Mouse (Mus musculus) bone marrow macrophage, adult 2 months (primary cell): ENCODE results near the gene Gm35549.

Experiments
- CTCF ChIP-seq: IDR thresholded peaks from 2 replicates; pipeline ENCODE4 v1.5.1; 2012; ENCODE audit warnings: low read depth, mild to moderate bottlenecking, low read length, moderate library complexity
- POLR2A ChIP-seq: IDR thresholded peaks from 2 replicates; pipeline ENCODE4 v1.6.1; 2012; ENCODE audit warnings: mild to moderate bottlenecking, low read depth, low read length, borderline replicate concordance

DNA sequence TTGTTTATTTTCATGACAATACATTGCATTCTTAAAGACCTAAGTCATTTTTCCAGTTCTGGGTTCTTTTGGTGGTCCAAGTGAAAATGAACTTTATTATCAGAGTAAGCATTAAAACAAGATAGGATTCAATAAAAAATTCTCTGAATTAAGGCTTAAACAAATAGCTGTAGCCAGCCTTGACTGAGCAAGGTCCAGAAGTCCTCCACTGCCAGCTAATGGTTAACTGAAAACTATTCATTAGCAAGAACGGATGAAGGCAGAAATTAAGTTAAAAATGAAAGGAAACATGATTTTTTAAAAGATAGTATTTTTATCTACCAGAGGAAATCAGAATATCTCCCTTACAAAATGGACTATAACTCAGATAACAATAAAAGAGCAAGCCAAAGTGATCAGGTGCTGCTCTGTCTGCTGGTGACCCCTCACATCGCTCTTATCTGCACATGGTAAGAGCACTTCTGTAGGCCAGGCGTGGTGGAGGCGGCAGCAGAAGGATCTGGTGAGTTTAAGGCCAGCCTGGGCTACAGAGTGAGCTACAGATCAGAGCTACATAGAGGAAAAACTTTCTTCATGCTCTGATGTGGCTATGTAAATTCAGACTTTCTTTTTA is 28.5 kb downstream of the Gm35549 start:
- TF ChIP-seq CTCF, result no peak
- no peak for TF ChIP-seq POLR2A
